Mouse (Mus musculus) kidney, postnatal 0 days (tissue): Measurements from ENCODE around the gene Dock2. TPM values are rescaled to one million over a fixed set of nuclear protein-coding genes. Genes with fewer than 3 reads are reported as not detected.

ENCODE experiments used
- ATAC-seq: fragments of 200-750 bp; cut with Nextera tagmentation; replicated peaks from 2 replicates; pipeline ENCODE4 v1.8.0; 2017; ENCODE audit warnings: low read depth, moderate number of reproducible peaks, moderate TSS enrichment, moderate library complexity; ENCODE audit not compliant: low FRiP score
- DNase-seq: peaks from one replicate; pipeline ENCODE4 v3.0.0-alpha.2; 2016; ENCODE audit warnings: low spot score
- H3K27ac ChIP-seq: fragments of 300-500 bp; sonication (generic); 2 replicates; pipeline ENCODE4 v1.5.1; 2014; ENCODE audit warnings: mild to moderate bottlenecking
- H3K27me3 ChIP-seq: fragments of 300-500 bp; sonication (generic); 2 replicates; pipeline ENCODE4 v1.6.1; 2014; ENCODE audit warnings: low read length, mixed read lengths; ENCODE audit not compliant: insufficient read depth
- H3K36me3 ChIP-seq: fragments of 300-500 bp; sonication (generic); 2 replicates; pipeline ENCODE4 v1.6.1; 2014; ENCODE audit warnings: low read length, mixed read lengths; ENCODE audit not compliant: insufficient read depth
- H3K4me1 ChIP-seq: fragments of 300-500 bp; sonication (generic); replicated peaks from 2 replicates; pipeline ENCODE4 v1.6.1; 2014; ENCODE audit warnings: antibody characterized with exemption, low read length, mixed read lengths; ENCODE audit not compliant: insufficient read depth
- H3K4me2 ChIP-seq: fragments of 300-500 bp; sonication (generic); 2 replicates; pipeline ENCODE4 v1.6.1; 2014; ENCODE audit warnings: mild to moderate bottlenecking, low read length, moderate library complexity, mixed read lengths
- H3K4me3 ChIP-seq: fragments of 300-500 bp; sonication (generic); replicated peaks from 2 replicates; pipeline ENCODE4 v1.5.1; 2014; ENCODE audit warnings: low read depth, low read length
- H3K9ac ChIP-seq: fragments of 300-500 bp; sonication (generic); 2 replicates; pipeline ENCODE4 v1.6.1; 2014; ENCODE audit warnings: low read depth, low read length
- H3K9me3 ChIP-seq: fragments of 300-500 bp; sonication (generic); replicated peaks from 2 replicates; pipeline ENCODE4 v1.6.1; 2016; ENCODE audit warnings: low read length, inconsistent platforms, mixed read lengths
- CTCF ChIP-seq: IDR thresholded peaks from 2 replicates; pipeline ENCODE4 v1.5.1; 2016; ENCODE audit warnings: antibody characterized with exemption, low read depth, mild to moderate bottlenecking, moderate library complexity
- WGBS: fragments of 180-500 bp; shearing (Covaris S2); extraction: QIAGEN DNeasy Blood & Tissue Kit; methylation state at CpG from one replicate; pipeline ENCODE4 v1.1.7; 2014; 5-methylcytosine and 5-hydroxymethylcytosine counted together
- polyA plus RNA-seq: library from polyadenylated mRNA; unstranded; fragments of >200 nt; fragmentation: Nextera tagmentation; extraction: Ambion mirVana; gene quantifications from 2 replicates; pipeline ENCODE4 v1.2.1, GENCODE M21; 2015

Gene Dock2
- polyA plus RNA-seq, 1 experiment from 2014 or later, result 1.1 TPM

DNA sequence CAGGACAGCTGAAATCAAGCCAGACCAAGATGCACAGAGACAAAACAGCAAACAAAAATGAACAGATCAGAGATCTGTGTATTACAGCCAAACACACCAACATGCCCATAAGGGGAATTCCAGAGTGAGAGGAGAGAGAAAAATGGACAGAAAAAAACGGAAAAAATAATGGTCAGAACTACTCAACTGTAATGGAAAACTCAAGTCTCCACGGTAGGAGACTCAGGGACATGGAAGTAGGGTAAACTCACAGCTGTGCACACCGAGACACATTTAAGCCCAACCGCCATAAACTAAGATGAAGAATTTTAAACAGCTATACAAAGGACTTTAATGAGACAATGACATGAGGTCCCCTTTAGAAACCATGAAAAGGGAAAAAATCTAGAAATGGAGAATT is 24.1 kb downstream of the Dock2 start:
- no peak overlapping the region for H3K4me3 ChIP-seq
- ATAC-seq (no peak), DNase-seq (no peak)
- H3K27ac ChIP-seq, result no peak overlapping the region
- no peaks in the 10 kb centered on the region for H3K4me1 ChIP-seq
- H3K4me2 ChIP-seq, result no peak overlapping the region
- H3K9me3 ChIP-seq, result no peaks in the 10 kb centered on the region
- WGBS, result 77% methylated on average over 4 of the region's 4 CpGs
- H3K9ac ChIP-seq, result no peak overlapping the region
- no peak for TF ChIP-seq CTCF
- no peaks in the 10 kb centered on the region for H3K36me3 ChIP-seq
- no peaks in the 10 kb centered on the region for H3K27me3 ChIP-seq

DNA sequence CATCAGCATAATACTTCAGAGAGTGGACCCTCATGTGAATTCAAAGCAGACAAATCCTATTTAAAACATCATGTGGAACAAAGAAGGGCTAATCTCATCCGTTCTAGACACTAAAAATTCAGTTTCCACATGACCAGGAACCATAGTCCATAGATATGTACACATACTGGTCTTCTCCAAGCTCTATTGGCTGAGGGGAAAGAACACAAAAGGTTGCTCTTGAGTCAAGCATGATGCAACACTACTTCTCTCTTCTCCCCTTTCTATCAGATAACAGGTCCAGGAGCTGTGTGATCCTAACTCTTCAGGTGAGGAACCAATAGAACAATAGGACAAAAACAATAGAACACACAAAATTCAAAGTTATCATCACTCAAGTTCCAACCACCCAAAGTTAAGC is 42.6 kb downstream of the Dock2 start:
- TF ChIP-seq CTCF, result no peak
- H3K27me3 ChIP-seq, result no peaks in the 10 kb centered on the region
- H3K4me2 ChIP-seq, result no peak overlapping the region
- H3K36me3 ChIP-seq, result no peaks in the 10 kb centered on the region
- H3K4me1 ChIP-seq, result no peaks in the 10 kb centered on the region
- no peaks in the 10 kb centered on the region for H3K9me3 ChIP-seq
- WGBS, result 67% methylated on average over 1 of the region's 1 CpGs
- DNase-seq, result no peak
- ATAC-seq, result no peak
- H3K4me3 ChIP-seq, result no peak overlapping the region
- no peak overlapping the region for H3K9ac ChIP-seq
- H3K27ac ChIP-seq, result no peak overlapping the region

DNA sequence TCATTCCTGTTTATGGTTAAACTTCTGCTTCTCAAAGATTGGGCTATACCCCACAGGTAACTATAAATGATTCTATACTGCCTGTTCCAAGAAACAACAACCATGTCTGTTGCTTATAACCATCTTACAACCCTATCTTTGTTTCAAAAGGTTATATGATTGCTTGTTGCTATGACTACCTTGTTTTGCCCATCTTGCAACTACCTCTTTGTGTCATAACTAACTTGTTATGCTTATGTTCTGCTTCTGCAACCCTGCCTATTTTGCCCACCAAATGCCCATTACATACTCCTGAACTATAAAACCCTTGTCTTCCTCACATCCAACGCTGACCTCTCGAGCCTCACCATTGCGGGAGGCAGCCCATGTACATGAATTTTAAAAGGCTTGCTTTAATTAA is 43.9 kb downstream of the Dock2 start:
- Histone ChIP-seq H3K9me3 (no peaks in the 10 kb centered on the region), H3K4me1 (no peaks in the 10 kb centered on the region), H3K27me3 (no peaks in the 10 kb centered on the region), H3K4me2 (no peak overlapping the region), H3K27ac (no peak overlapping the region), H3K4me3 (no peak overlapping the region), H3K36me3 (no peaks in the 10 kb centered on the region), H3K9ac (no peak overlapping the region)
- ATAC-seq (no peak), DNase-seq (no peak)
- TF ChIP-seq CTCF, result no peak
- WGBS, result 89% methylated on average over 3 of the region's 3 CpGs

DNA sequence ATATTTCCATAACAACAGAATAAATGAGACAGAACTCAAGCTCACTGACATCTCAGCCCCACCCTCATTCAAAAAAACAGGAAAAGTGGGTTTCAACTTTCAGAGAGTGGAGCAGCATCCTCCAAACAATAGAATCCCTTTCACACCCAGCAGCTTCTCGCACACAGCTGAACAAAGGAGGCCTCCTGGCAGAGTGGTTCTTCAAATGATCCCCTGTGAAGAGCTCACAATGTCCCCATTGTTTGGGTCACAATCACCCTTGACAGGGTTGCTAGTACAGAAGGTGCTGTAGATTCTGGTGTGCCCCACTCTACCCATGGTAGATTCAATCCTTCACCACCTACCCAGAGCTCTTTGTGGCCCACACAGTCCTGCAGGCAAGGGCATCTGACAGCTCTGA is 44.7 kb downstream of the Dock2 start:
- WGBS, result 48% methylated on average over 1 of the region's 1 CpGs

DNA sequence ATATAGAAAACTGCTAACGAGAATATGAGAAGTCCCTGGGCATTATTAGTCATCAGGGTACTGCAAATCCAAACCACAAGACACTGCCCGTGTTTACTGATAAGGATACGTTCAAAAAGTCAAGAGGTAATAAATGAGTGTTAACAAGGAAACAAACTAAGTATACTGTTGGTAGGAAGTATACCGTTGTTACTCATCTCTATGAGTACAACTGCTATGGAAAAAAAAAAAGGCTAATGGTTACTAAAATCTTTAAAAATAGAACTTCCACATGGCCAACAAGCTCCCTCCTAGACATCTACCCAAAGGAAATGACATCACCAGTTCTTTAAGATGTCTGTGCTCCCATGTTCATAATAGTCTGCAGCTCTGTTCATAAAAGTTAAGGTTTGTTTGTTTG is 46.5 kb downstream of the Dock2 start:
- Histone ChIP-seq H3K27me3 (no peaks in the 10 kb centered on the region), H3K9me3 (no peaks in the 10 kb centered on the region), H3K4me2 (no peak overlapping the region), H3K4me1 (no peaks in the 10 kb centered on the region), H3K36me3 (no peaks in the 10 kb centered on the region), H3K9ac (no peak overlapping the region), H3K27ac (no peak overlapping the region), H3K4me3 (no peak overlapping the region)
- 87% methylated on average over 4 of the region's 4 CpGs for WGBS
- no peak for TF ChIP-seq CTCF
- ATAC-seq (no peak), DNase-seq (no peak)

More for the DNA sequence above, 44.7 kb downstream of the Dock2 start:
- H3K27me3 ChIP-seq, result no peaks in the 10 kb centered on the region
- H3K27ac ChIP-seq, result no peak overlapping the region
- no peaks in the 10 kb centered on the region for H3K4me1 ChIP-seq
- H3K9ac ChIP-seq, result no peak overlapping the region
- no peak for TF ChIP-seq CTCF
- no peaks in the 10 kb centered on the region for H3K36me3 ChIP-seq
- H3K4me3 ChIP-seq, result no peak overlapping the region
- ATAC-seq (no peak), DNase-seq (no peak)
- no peak overlapping the region for H3K4me2 ChIP-seq
- no peaks in the 10 kb centered on the region for H3K9me3 ChIP-seq

DNA sequence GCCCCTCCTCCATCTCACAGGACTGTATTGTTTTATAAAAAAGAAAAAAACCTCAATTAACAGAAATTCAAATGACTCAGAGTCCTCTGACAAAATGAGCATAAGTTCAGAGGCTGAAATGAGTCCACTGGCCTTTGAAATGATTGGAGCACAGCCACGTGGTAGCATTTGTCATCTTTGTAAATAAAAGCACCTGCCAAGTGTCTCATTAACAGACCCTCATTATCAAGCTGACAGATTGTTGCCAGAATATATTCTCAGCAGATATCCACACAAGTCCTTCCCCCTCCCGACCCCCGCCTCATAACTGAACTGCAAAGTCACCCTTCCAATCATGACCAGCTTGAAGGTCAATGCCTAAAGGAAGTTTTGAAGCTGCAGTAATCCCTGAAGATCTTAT is 49.7 kb downstream of the Dock2 start:
- no peak for TF ChIP-seq CTCF
- H3K27ac ChIP-seq, result no peak overlapping the region
- no peaks in the 10 kb centered on the region for H3K36me3 ChIP-seq
- no peaks in the 10 kb centered on the region for H3K4me1 ChIP-seq
- DNase-seq (no peak), ATAC-seq (no peak)
- no peak overlapping the region for H3K9ac ChIP-seq
- WGBS, result 64% methylated on average over 3 of the region's 3 CpGs
- no peaks in the 10 kb centered on the region for H3K27me3 ChIP-seq
- H3K9me3 ChIP-seq, result no peaks in the 10 kb centered on the region
- H3K4me2 ChIP-seq, result no peak overlapping the region
- no peak overlapping the region for H3K4me3 ChIP-seq

DNA sequence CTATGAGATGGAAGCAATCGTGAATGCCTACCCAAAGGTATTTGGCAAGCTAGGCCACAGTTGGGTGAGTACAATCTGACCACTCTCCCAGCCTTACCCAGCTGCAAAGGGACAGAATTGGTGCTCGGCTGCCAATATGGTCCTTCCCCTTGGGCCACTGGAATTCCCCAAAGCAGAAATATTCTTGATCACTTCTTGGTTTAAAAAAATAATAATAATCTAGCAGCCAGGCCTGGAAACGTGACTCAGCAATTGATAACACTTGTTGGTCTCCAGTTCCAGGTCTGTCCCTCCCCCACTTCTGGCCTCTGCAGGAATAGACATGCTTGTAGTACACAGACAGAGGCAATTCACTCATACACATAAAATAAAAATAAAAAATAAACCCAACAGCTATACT is 56.2 kb downstream of the Dock2 start:
- DNase-seq (no peak), ATAC-seq (no peak)
- H3K4me1 ChIP-seq, result no peaks in the 10 kb centered on the region
- H3K27me3 ChIP-seq, result no peaks in the 10 kb centered on the region
- H3K9ac ChIP-seq, result no peak overlapping the region
- no peaks in the 10 kb centered on the region for H3K9me3 ChIP-seq
- no peak for TF ChIP-seq CTCF
- no peak overlapping the region for H3K4me3 ChIP-seq
- H3K27ac ChIP-seq, result no peak overlapping the region
- H3K4me2 ChIP-seq, result no peak overlapping the region
- H3K36me3 ChIP-seq, result no peaks in the 10 kb centered on the region
- 71% methylated on average over 3 of the region's 3 CpGs for WGBS
